Mouse (Mus musculus) olfactory bulb, adult 2 months (tissue): ENCODE measurements at regions not wholly inside any gene's neighbourhood (a gene's known extent, or its start where the extent isn't known, plus 50 kb on each side); places are given as distances from the start of the nearest gene placed in this dataset.

Source experiments
- CTCF ChIP-seq: fragments of 200-500 bp; IDR thresholded peaks from 2 replicates; pipeline ENCODE4 v1.5.1; 2012; ENCODE audit warnings: low read depth, mild to moderate bottlenecking, low read length, moderate library complexity; ENCODE audit not compliant: insufficient read depth
- POLR2A ChIP-seq: fragments of 200-500 bp; IDR thresholded peaks from 2 replicates; pipeline ENCODE4 v1.6.1; 2012; ENCODE audit warnings: mild to moderate bottlenecking, low read depth, low read length, moderate library complexity; ENCODE audit not compliant: insufficient read depth

DNA sequence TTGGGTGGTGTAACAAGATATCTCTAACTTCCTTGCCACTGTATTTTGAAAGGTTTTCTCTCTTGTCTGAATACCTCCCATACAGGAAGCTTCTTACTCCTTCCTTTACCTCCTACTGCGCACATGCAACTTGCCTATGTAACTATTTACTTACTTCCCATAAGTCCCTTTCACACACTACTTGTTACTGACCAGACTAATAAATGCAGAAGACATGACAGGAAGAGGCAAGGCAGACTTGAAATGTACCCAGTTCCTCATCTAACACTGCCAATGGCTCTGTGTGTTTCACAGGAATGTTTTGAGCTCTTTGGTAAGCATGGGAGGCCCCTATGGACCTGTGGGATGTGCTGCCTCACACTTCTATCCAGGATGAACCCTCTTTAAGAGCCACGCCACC lies 207.1 kb upstream of the Hhip start:
- TF ChIP-seq CTCF (no peak), POLR2A (no peak)
